Mouse (Mus musculus): Measurements from ENCODE around the gene Ptpn5.

DNA sequence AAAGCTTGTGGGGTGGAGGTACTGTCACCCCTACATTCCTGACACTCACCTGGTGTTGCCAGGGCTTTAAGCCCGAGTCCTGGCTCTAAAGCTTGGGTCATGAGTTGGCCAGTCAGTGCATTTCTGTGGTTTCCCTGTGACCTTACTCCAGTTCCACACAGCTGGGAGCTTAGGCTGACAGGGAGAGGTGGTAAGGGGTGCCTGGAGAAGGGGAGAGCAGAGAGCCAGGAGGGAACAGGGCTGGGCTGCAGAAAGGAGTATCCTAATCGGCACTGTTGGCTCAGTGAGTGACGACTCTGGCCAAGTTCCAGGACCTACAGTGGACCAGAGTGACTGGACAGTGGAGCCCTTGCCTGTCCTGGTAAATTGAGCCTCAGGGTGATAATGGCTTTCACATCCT, 81.2 kb downstream of the Ptpn5 start:
- TF ChIP-seq CTCF (IDR thresholded peaks at IDR 0.05; ENCODE audit: control insufficient read depth, insufficient read depth, insufficient replicate concordance, low read depth, low read length) (no peak), POLR2A (IDR thresholded peaks at IDR 0.05; ENCODE audit: control insufficient read depth, low read depth, low read length) (no peak; the same call in 1 of the 2 replicates)

Data from testis, adult 2 months (tissue).